Mouse (Mus musculus) limb, embryonic 13.5 days (tissue): Measurements from ENCODE around the gene Mios. TPM values are rescaled to one million over a fixed set of nuclear protein-coding genes. Genes with fewer than 3 reads are reported as not detected.
A peak's percentile ranks its signal among the peaks of the same experiment; 100 is the strongest.

Source experiments
- ATAC-seq: fragments of 200-750 bp; cut with Nextera tagmentation; 2 replicates; pipeline ENCODE4 v1.8.0; 2017; ENCODE audit warnings: low read depth, moderate number of reproducible peaks, moderate TSS enrichment; ENCODE audit not compliant: low FRiP score
- H3K27ac ChIP-seq: fragments of 300-500 bp; sonication (generic); 2 replicates; pipeline ENCODE4 v1.5.1; 2015; ENCODE audit warnings: inconsistent platforms, mild to moderate bottlenecking, moderate library complexity
- H3K27me3 ChIP-seq: fragments of 300-500 bp; sonication (generic); 2 replicates; pipeline ENCODE4 v1.6.1; 2015; ENCODE audit warnings: mild to moderate bottlenecking, inconsistent platforms
- H3K36me3 ChIP-seq: fragments of 300-500 bp; sonication (generic); 2 replicates; pipeline ENCODE4 v1.6.1; 2015; ENCODE audit warnings: inconsistent platforms, mild to moderate bottlenecking, moderate library complexity
- H3K4me1 ChIP-seq: fragments of 300-500 bp; sonication (generic); 2 replicates; pipeline ENCODE4 v1.6.1; 2015; ENCODE audit warnings: inconsistent platforms
- H3K4me2 ChIP-seq: fragments of 300-500 bp; sonication (generic); replicated peaks from 2 replicates; pipeline ENCODE4 v1.6.1; 2015; ENCODE audit warnings: inconsistent platforms, mild to moderate bottlenecking, moderate library complexity
- H3K4me3 ChIP-seq: fragments of 300-500 bp; sonication (generic); 2 replicates; pipeline ENCODE4 v1.5.1; 2015; ENCODE audit warnings: moderate library complexity, mild to moderate bottlenecking, inconsistent platforms
- H3K9ac ChIP-seq: fragments of 300-500 bp; sonication (generic); 2 replicates; pipeline ENCODE4 v1.6.1; 2015; ENCODE audit warnings: mild to moderate bottlenecking, inconsistent platforms
- H3K9me3 ChIP-seq: fragments of 300-500 bp; sonication (generic); 2 replicates; pipeline ENCODE4 v1.6.1; 2016; ENCODE audit warnings: inconsistent platforms
- WGBS: fragments of 180-500 bp; shearing (Covaris S2); methylation state at CpG from one replicate; pipeline ENCODE4 v1.1.7; 2015; 5-methylcytosine and 5-hydroxymethylcytosine counted together
- polyA plus RNA-seq: library from polyadenylated mRNA; unstranded; fragments of >200 nt; fragmentation: Nextera tagmentation; extraction: Ambion mirVana; gene quantifications from 2 replicates; pipeline ENCODE4 v1.2.1, GENCODE M21; 2015

Gene Mios
- 28.6 and 28.9 TPM in 2 replicates for polyA plus RNA-seq

GRCm38 (mm10) chr6:8209047-8209865 is at the start of gene Mios:
Gene Mios (plus strand): TSS chr6:8209222.
- WGBS = under 1% methylated on average over 80 of the region's 90 CpGs
- ATAC-seq = peak; percentile 97

GRCm38 (mm10) chr6:8160001-8160400 is 49.0 kb upstream of the Mios start:
- ATAC-seq = no peak
- Histone ChIP-seq H3K27ac (no peak overlapping the region), H3K4me3 (no peak overlapping the region), H3K27me3 (no peaks in the 10 kb centered on the region), H3K4me1 (0 out of 2 replicates have a peak, but pooled peaks cover 6% of the 10 kb centered on the region), H3K9ac (no peak overlapping the region), H3K4me2 (no peak overlapping the region), H3K36me3 (no peaks in the 10 kb centered on the region), H3K9me3 (no peaks in the 10 kb centered on the region)
- 51% methylated on average over 2 of the region's 2 CpGs for WGBS

More at GRCm38 (mm10) chr6:8209047-8209865, at the start of gene Mios:
- H3K9ac ChIP-seq = peak within 1 kb of the TSS; percentile 89
- no peaks in the 10 kb centered on the region for H3K27me3 ChIP-seq
- peak within 1 kb of the TSS; percentile 91 for H3K27ac ChIP-seq
- H3K4me1 ChIP-seq = peaks cover 9% of the 10 kb centered on the region
- peak within 1 kb of the TSS; percentile 64 for H3K4me2 ChIP-seq
- peaks cover 9% of the 10 kb centered on the region; the same call in 1 of the 2 replicates for H3K36me3 ChIP-seq
- H3K4me3 ChIP-seq = peak within 1 kb of the TSS; percentile 78
- H3K9me3 ChIP-seq = no peaks in the 10 kb centered on the region

GRCm38 (mm10) chr6:8164741-8165140 is 44.3 kb upstream of the Mios start:
- H3K4me3 ChIP-seq = no peak overlapping the region
- WGBS = 28% methylated on average over 1 of the region's 1 CpGs
- H3K27me3 ChIP-seq = no peaks in the 10 kb centered on the region
- no peak overlapping the region for H3K4me2 ChIP-seq
- H3K4me1 ChIP-seq = peaks cover 11% of the 10 kb centered on the region
- no peak overlapping the region for H3K9ac ChIP-seq
- H3K9me3 ChIP-seq = no peaks in the 10 kb centered on the region
- ATAC-seq = no peak
- H3K36me3 ChIP-seq = no peaks in the 10 kb centered on the region
- H3K27ac ChIP-seq = no peak overlapping the region

GRCm38 (mm10) chr6:8172101-8172500 is 36.9 kb upstream of the Mios start:
- Histone ChIP-seq H3K4me1 (peaks cover 10% of the 10 kb centered on the region), H3K9me3 (no peaks in the 10 kb centered on the region), H3K27ac (no peak overlapping the region), H3K9ac (no peak overlapping the region), H3K4me3 (no peak overlapping the region), H3K36me3 (no peaks in the 10 kb centered on the region), H3K4me2 (no peak overlapping the region), H3K27me3 (no peaks in the 10 kb centered on the region)
- ATAC-seq = no peak
- WGBS = 88% methylated on average over 1 of the region's 1 CpGs

- H3K9ac ChIP-seq = no peak overlapping the region
- no peaks in the 10 kb centered on the region for H3K27me3 ChIP-seq
- no peak overlapping the region for H3K4me3 ChIP-seq
- no peaks in the 10 kb centered on the region for H3K36me3 ChIP-seq
- no peak overlapping the region for H3K27ac ChIP-seq
- no peak overlapping the region for H3K4me2 ChIP-seq
- peaks cover 18% of the 10 kb centered on the region for H3K4me1 ChIP-seq
- ATAC-seq = no peak
- 58% methylated on average over 2 of the region's 2 CpGs for WGBS
- no peaks in the 10 kb centered on the region for H3K9me3 ChIP-seq
These were observed 35.0 kb upstream of the Mios start for GRCm38 (mm10) chr6:8174062-8174461.

GRCm38 (mm10) chr6:8175346-8175745 is 33.7 kb upstream of the Mios start:
- Histone ChIP-seq H3K4me1 (peaks cover 15% of the 10 kb centered on the region), H3K27me3 (no peaks in the 10 kb centered on the region), H3K27ac (no peak overlapping the region), H3K4me2 (no peak overlapping the region), H3K4me3 (no peak overlapping the region), H3K36me3 (no peaks in the 10 kb centered on the region), H3K9me3 (no peaks in the 10 kb centered on the region), H3K9ac (no peak overlapping the region)
- WGBS = 93% methylated on average over 7 of the region's 7 CpGs
- no peak for ATAC-seq

- no peak overlapping the region for H3K4me3 ChIP-seq
- H3K4me1 ChIP-seq = peaks cover 12% of the 10 kb centered on the region
- H3K9me3 ChIP-seq = no peaks in the 10 kb centered on the region
- no peak overlapping the region for H3K27ac ChIP-seq
- 67% methylated on average over 2 of the region's 2 CpGs for WGBS
- H3K4me2 ChIP-seq = no peak overlapping the region
- no peaks in the 10 kb centered on the region for H3K36me3 ChIP-seq
- H3K9ac ChIP-seq = no peak overlapping the region
- no peak for ATAC-seq
- no peaks in the 10 kb centered on the region for H3K27me3 ChIP-seq
These were observed 32.9 kb upstream of the Mios start for GRCm38 (mm10) chr6:8176116-8176515.

GRCm38 (mm10) chr6:8178397-8178941 is 30.6 kb upstream of the Mios start:
- Histone ChIP-seq H3K4me2 (0 out of 2 replicates have a peak overlapping the region, but pooled peaks have one; percentile 17), H3K27ac (no peak overlapping the region), H3K9ac (no peak overlapping the region), H3K4me1 (peaks cover 10% of the 10 kb centered on the region), H3K9me3 (no peaks in the 10 kb centered on the region), H3K4me3 (no peak overlapping the region), H3K36me3 (no peaks in the 10 kb centered on the region), H3K27me3 (no peaks in the 10 kb centered on the region)
- no peak; the same call in 1 of the 2 replicates for ATAC-seq
- 39% methylated on average over 10 of the region's 10 CpGs for WGBS

GRCm38 (mm10) chr6:8188599-8189233 is 20.3 kb upstream of the Mios start:
- no peaks in the 10 kb centered on the region for H3K4me1 ChIP-seq
- no peak overlapping the region for H3K4me2 ChIP-seq
- 0 out of 2 replicates have a peak, but pooled peaks have one; percentile 15 for ATAC-seq
- no peak overlapping the region for H3K4me3 ChIP-seq
- no peaks in the 10 kb centered on the region for H3K27me3 ChIP-seq
- no peak overlapping the region for H3K9ac ChIP-seq
- no peak overlapping the region for H3K27ac ChIP-seq
- H3K9me3 ChIP-seq = no peaks in the 10 kb centered on the region
- WGBS = 82% methylated on average over 3 of the region's 3 CpGs
- no peaks in the 10 kb centered on the region for H3K36me3 ChIP-seq

GRCm38 (mm10) chr6:8189917-8190316 is 19.1 kb upstream of the Mios start:
- H3K9ac ChIP-seq = no peak overlapping the region
- no peak overlapping the region for H3K4me3 ChIP-seq
- no peaks in the 10 kb centered on the region for H3K9me3 ChIP-seq
- H3K4me1 ChIP-seq = no peaks in the 10 kb centered on the region
- WGBS = 61% methylated on average over 3 of the region's 3 CpGs
- H3K27me3 ChIP-seq = no peaks in the 10 kb centered on the region
- no peak for ATAC-seq
- H3K36me3 ChIP-seq = no peaks in the 10 kb centered on the region
- no peak overlapping the region for H3K27ac ChIP-seq
- no peak overlapping the region for H3K4me2 ChIP-seq

- no peak for ATAC-seq
- Histone ChIP-seq H3K36me3 (no peaks in the 10 kb centered on the region), H3K4me1 (no peaks in the 10 kb centered on the region), H3K27me3 (no peaks in the 10 kb centered on the region), H3K4me2 (no peak within 1 kb of the TSS), H3K9me3 (peaks cover 9% of the 10 kb centered on the region), H3K27ac (no peak within 1 kb of the TSS), H3K4me3 (no peak within 1 kb of the TSS), H3K9ac (no peak within 1 kb of the TSS)
These were observed 16.5 kb upstream of the Mios start, which contains the start of gene Col28a1 for GRCm38 (mm10) chr6:8192517-8192916. Gene Col28a1 (minus strand): TSS chr6:8192617.

- peak overlapping the region; percentile 91; the same call in 1 of the 2 replicates for H3K27ac ChIP-seq
- H3K36me3 ChIP-seq = peaks cover 12% of the 10 kb centered on the region
- H3K27me3 ChIP-seq = no peaks in the 10 kb centered on the region
- 0 out of 2 replicates have a peak, but pooled peaks have one; percentile 0 for ATAC-seq
- H3K9ac ChIP-seq = peak overlapping the region; percentile 89
- peaks cover 9% of the 10 kb centered on the region for H3K4me1 ChIP-seq
- 11% methylated on average over 10 of the region's 10 CpGs for WGBS
- peak overlapping the region; percentile 78 for H3K4me3 ChIP-seq
- H3K4me2 ChIP-seq = peak overlapping the region; percentile 64
- no peaks in the 10 kb centered on the region for H3K9me3 ChIP-seq
These were observed 804 bp downstream of the Mios start for GRCm38 (mm10) chr6:8209866-8210186.
